Mouse (Mus musculus) embryonic fibroblast, embryonic 13.5 days (primary cell): ENCODE measurements around the gene Vwa8.

Source experiments
- CTCF ChIP-seq: IDR thresholded peaks from 2 replicates; pipeline ENCODE4 v1.5.1; 2011; ENCODE audit warnings: mild to moderate bottlenecking, control low read depth, low read length, moderate library complexity, borderline replicate concordance; ENCODE audit not compliant: insufficient read depth
- POLR2A ChIP-seq: IDR thresholded peaks from 2 replicates; pipeline ENCODE4 v1.6.1; 2011; ENCODE audit warnings: low read depth, mild to moderate bottlenecking, control low read depth, low read length, moderate library complexity

GRCm38 (mm10) chr14:79003576-79003975, 154.7 kb downstream of the Vwa8 start:
- TF ChIP-seq CTCF, result peak; percentile 46; the same call in 1 of the 2 replicates
- no peak for TF ChIP-seq POLR2A
